Mouse (Mus musculus) 416B (cell line): Measurements from ENCODE around the gene Duox1.
"Not testable (repeated sequence)": the region's sequence is repeated elsewhere in the genome, so short reads cannot be mapped to it uniquely, and the experiment has no call there.

ENCODE experiments used
- DNase-seq: peaks from one replicate; pipeline ENCODE4 v3.0.0; 2011; ENCODE audit warnings: low read depth

Duox1 gene

DNA sequence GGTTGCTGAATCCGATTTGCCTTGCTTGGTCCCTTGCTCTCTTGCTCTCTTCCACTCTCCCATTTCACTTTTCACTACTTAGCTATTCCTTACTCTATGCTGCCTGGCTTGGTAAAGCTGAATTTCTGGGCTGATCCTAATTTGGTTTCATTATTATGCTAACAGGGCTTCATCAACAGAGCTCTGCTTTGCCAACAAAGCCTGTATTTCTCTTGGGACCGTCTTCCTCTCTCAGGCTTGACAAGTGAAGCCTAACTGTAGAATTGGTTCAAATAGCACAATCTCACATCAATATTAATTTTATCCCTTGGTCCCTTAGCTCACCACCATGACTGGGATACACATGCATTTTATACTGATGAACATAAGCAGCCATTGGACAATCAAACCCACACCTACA, 3.9 kb upstream of the Duox1 start:
- DNase-seq: no peak

GRCm38 (mm10) chr2:122312722-122313417, 2.6 kb upstream of the Duox1 start:
- DNase-seq: peak; percentile 52

GRCm38 (mm10) chr2:122313536-122313935, 1.9 kb upstream of the Duox1 start, which contains the start of gene Duoxa1:
TSS of gene Duoxa1 (minus strand) at chr2:122313730.
- no peak for DNase-seq

GRCm38 (mm10) chr2:122317384-122317783, 1.9 kb downstream of the Duox1 start:
- no peak for DNase-seq

- DNase-seq: no peak
Observed at GRCm38 (mm10) chr2:122323960-122324359, 8.5 kb downstream of the Duox1 start.

DNA sequence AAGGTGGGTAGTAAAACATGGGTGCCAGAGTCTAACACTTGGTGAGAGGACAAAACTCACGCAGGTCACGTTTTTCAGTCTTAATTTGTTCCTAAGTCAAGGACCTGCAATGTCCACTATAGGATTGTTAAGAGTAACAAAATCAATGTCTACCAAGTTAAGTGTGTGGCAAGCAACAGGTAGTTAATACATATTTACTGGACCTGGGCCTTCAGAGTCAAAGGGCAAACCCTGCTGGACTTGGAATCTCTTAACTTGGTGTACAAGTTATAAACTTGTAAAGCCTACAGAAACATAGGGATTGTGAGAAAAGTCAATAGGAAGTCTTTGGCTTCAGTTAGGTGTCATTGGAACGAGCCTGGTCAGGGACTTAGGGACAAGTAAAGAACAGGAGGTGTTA, 9.1 kb downstream of the Duox1 start:
- DNase-seq: no peak

DNA sequence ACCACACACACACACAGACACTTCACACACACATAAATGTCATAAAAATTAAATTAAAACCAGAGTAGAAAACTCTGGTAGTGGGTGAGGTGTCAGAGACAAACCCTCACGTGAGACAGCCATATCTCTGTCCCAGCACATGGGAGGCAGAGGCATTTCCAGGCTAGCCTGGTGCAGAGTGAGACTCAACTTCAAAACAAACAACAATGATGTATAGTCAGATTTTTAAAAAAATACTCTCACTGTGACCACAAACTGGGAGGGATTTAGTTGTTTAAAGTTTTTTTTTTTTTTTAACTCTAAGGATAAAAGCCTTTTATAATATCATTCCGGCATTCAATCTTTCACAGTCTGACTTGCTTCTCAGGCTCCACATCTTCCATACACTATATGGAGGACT, 9.9 kb downstream of the Duox1 start:
- no peak for DNase-seq

DNA sequence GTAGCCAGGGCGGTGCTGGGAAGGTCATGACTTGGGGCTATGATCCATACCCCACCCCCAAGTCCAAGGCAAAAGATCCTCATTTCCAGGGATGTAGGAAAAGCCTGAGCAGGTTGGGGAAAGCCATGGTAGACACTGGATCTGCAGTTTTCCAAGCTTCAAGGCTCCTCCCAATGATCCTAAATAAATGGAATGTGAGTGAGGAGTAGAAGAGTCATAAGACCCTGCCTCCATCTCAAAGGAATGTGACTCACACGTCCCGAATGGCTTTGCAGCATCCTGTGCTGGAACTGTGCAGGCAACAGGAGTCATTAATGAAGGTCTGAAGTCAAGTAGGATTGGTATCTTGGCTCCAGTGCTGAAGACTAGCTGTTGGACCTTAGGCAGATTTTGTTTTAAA, 12.5 kb downstream of the Duox1 start:
- no peak for DNase-seq

DNA sequence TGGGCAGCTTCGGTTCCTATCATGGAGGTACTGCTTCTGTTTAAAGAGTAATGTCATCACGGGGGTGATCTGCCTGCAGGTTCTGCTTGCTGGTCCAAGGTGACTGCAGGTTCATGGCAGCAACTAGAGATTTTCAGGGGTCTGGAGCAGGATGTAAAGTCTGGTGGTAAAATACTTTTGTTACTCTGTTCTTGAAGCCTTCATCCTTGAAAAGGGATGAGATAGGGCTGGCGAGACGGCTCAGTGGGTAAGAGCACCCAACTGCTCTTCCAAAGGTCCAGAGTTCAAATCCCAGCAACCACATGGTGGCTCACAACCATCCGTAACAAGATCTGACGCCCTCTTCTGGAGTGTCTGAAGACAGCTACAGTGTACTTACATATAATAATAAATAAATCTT, 14.8 kb downstream of the Duox1 start:
- not testable (repeated sequence) for DNase-seq

DNA sequence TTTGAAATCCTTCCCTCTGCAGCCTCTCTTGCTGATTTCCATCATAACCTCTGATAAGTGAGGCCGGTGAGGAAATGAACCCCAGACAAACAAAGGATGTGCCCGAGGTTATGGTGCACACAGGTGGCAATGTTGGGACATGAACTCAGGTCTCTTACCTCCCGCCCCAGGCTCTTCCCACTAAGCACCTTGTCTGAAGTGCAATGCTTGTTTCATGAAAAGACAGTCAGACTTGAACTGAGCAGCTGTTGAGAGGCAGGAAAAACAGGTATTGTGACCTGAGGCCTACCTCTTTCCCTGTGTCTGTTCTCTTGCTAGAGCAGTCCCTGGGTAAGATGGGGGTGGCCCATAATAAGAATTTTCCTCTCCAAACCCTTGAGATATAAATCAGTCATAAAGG, 16.8 kb downstream of the Duox1 start:
- no peak for DNase-seq

DNA sequence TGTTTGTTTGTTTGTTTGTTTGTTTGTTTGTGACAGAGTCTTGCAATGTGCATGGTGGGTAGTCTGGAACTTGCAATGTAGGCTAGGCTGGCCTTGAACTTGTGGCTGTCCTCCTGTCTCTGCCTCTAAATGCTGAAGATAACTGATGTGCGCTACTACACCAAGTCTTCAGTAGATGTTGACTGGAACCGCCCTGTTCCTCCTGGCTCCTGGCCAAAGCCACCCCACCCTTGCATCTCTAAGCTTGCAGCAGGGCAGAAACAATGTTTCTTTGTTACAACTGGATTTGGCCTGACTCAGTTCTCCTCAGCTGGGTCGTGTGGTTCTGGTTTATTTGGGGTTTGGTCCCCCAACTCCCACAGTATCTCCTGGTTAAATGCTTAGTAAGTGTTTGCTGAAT, 18.7 kb downstream of the Duox1 start:
- peak; percentile 31 for DNase-seq

DNA sequence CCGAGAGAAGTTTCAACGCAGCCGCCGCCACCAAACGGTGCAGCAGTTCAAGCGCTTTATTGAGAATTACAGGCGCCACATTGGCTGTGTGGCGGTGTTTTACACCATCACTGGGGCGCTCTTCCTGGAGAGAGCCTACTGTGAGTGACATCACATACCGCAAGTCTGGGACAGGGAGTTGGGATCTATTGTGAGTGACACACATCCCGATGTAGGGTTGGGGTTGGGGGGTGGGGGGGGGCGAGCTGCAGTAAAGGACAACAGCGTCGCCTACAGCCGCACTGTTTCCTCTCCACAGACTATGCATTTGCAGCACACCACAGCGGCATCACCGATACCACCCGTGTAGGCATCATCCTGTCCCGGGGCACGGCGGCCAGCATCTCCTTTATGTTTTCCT, 21.8 kb downstream of the Duox1 start:
- DNase-seq: no peak

GRCm38 (mm10) chr2:122345106-122345893, 29.8 kb downstream of the Duox1 start:
- no peak for DNase-seq

GRCm38 (mm10) chr2:122346164-122346563, 30.7 kb downstream of the Duox1 start:
- not testable (repeated sequence) for DNase-seq

DNA sequence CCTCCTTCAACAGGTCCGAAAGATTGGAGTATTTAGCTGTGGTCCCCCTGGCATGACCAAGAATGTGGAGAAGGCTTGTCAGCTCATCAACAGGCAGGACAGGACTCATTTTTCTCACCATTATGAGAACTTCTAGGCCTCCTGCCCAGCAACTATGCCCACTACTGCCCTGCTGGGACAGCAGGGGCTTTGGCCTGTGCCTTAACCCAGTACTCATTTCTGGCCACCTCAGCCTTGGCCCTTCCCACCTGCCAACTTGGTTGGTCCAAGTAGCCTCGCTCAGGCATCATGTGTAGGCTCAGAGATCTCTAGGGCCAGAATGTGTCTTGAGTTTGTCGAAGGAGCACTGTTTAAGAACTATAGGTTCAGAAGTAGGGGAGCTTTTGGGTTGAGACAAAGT, 31.8 kb downstream of the Duox1 start:
- no peak for DNase-seq

DNA sequence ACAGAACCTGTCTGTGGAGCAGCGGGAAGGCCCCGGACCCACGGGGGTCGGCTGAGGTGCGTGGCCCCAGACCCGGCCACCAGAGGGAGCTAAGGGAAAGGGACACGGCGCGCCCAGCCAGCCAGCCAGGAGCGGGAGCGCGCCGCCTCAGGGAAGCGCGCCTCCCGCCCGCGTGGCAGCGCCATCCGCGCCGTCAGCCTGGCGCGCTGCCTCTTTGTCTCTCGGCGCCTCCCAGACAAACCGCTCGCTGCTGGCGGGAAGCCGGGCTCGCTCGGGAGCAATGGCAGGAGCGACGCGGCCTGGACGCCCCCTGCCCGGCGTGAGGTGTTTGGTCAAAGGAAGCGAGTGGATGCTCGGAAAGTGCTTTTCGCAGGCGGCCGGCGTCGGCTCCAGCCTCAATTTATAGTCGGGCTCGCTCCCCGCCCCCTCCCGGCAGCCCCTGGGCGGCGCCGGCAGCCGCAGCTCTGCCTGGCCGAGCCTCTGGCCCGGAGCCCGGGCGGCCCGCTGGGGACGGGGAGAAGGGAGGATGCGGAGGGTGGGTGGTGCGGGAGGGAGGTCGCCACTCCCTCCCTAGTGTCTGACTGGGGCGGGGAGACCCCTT, 33.2 kb downstream of the Duox1 start:
- peak; percentile 76 for DNase-seq

GRCm38 (mm10) chr2:122349136-122349785, 33.8 kb downstream of the Duox1 start:
- DNase-seq: no peak

DNA sequence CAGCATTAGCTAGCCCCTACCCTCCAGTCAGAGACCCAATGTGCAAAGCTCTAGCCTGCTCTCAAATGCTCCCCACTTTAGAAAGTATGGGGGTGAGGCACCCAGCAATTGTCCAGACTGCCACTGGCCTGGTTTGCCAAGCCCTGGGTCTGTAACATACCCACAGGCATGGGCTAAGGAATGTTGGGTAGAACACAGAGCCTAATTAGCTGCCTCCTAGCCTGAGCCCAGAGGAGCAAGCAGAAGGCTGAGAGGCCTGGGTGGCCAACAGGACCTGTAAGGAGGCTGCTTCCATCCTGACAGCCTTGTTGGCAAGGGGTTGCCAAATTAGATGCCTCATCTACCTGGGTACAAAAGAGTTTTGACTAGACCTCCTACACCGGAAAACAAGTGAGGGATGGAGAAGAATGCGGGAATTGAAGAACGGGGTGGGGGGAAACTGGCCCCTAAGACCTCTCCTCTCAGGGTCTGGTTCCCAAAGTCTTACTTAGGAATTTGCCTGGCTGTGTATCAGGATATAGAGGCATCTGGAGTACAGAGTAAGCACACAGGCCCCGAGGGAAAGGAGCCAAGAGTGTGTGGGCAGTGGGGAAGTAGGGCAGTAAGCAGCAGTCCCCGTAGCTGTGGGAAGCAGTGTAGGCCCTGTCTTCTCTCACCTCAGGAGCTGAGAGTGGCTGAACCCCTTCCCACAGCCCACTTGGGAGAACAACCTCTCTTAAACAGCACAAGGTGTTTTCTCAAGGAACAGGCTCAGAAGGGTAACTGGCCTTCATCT, 35.9 kb downstream of the Duox1 start:
- DNase-seq: no peak

- no peak for DNase-seq
Observed at GRCm38 (mm10) chr2:122351931-122352329, 36.5 kb downstream of the Duox1 start.

GRCm38 (mm10) chr2:122352992-122353391, 37.5 kb downstream of the Duox1 start:
- no peak for DNase-seq

GRCm38 (mm10) chr2:122353765-122354164, 38.3 kb downstream of the Duox1 start:
- DNase-seq: no peak
